Mouse (Mus musculus) v-Abl transformed pro-B cells (cell line): ENCODE results near the gene Spata45.

Source experiments
- in situ Hi-C, 2 experiments: fragments of 400-800 bp; cut with MboI; formaldehyde crosslinking; loops; one replicate each; pipeline ENCODE4 v1.15.1; 2025; ENCODE audit not compliant: unreplicated experiment in 2 of 2

The Spata45 gene

DNA sequence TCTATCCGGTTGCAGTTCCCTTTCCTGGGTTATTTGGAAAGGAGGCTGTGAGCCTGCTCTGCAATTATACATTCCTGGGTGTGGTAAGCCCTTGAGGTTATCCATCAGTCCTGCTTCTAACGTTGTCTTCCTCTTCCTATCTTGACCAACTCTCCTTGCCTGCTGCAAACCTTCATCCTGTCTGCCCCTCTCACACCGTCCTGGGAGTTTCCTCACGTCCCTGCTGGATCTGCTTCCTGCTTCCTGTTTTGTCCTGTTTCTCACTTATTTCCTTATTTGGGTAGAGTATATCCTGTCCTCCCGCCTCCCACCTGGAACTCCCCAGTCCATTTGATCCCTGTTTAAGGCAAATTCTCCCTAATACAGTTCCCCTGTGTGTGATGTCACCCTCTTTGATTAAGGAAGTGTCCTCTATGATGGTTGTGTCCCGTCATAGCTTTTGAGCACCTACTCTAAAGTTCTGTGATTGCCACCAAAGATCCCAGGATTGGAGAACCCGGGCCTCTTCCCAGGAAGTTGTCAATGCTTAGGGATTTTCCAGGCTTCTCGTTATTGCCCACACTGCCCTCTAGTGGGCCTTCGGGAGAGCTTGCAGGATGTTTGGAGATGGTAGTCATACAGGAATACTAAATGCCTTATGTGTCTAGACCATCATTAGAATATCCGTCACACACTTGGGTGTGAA is 38.9 kb downstream of the Spata45 start:
- in situ Hi-C loops: loop anchor here in 1 of 2 experiments (5.0 kb wide), 1 partner anchor 133 kb away; no protein-coding TSS in a partner anchor

DNA sequence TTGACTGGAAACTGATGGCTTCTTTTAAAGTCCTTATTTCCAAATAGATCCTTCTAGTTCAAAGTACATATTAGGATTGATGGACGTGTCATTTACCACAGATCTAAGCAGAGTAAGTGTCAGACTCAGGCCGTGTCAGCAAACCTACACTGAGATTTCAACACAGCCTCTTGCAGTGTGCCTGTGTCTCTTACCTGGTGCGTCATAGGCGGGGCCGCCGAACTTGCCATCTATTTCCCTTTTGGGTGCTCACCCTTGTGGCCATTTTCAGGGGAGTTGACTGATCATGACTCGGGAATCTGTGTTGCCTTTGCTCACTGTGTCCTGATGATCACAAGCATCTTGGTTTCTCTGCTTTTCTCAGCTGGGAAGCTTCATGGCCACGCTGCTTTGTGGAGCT is 46.8 kb downstream of the Spata45 start:
- in situ Hi-C loops: no loop called here

- in situ Hi-C loops: loop anchor here (5.0 kb wide), 3 partner anchors 87 to 197 kb away; no protein-coding TSS in a partner anchor
Observed at GRCm38 (mm10) chr1:191084951-191085559, 48.6 kb downstream of the Spata45 start.

DNA sequence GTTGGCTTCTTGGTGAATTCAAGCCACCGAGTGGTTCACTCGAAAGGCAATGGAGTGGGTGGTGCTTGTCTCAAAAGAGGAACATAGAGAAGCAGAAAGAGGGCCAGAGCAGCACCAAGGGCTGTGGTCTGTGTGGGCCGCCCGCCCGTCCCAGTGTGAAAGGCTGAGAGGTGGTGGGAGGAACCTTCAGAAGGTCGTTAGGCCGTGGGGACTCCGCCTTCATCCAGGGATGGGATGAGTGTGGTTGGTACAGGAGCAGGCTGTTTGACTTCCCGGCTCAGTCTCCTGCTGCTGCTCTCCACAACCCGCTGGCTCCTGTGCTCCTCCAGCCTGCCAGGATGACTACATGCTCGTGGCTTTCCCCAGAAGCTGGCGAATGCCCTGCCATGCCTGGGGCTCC is 49.2 kb downstream of the Spata45 start:
- in situ Hi-C loops: loop anchor here (5.0 kb wide), 3 partner anchors 87 to 197 kb away; no protein-coding TSS in a partner anchor

DNA sequence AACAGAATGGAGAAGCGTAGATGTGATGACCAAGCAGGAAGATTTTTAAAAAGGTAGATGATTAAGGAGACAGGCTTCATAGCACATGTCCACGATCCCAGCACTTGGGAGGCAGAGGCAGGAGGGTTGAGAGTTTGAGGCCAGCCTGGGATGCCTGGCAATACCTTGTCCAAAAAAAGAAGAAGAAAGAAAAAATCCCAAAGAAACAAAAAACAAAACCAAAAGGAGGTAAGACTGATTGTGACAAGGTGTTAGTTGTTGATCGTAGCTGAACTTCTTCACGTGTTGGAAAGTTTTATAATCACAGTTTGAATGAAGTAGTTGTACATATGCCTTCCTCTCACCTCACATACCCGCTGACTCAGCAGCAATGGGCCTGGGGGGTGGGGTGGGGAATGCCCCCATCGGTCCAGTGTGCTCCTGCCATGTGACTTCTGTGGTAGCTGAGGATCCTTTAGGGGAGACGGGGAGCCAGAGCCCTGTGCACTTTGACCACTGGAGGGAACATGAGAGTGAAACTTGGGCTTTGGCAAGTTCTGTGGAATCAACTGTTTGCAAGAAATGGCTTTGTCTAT is 50.0 kb downstream of the Spata45 start:
- in situ Hi-C loops: loop anchor here (5.0 kb wide), 3 partner anchors 86 to 196 kb away; no protein-coding TSS in a partner anchor

- in situ Hi-C loops: loop anchor here (5.0 kb wide), 3 partner anchors 85 to 195 kb away; no protein-coding TSS in a partner anchor
Observed at GRCm38 (mm10) chr1:191086960-191087359, 50.5 kb downstream of the Spata45 start.

DNA sequence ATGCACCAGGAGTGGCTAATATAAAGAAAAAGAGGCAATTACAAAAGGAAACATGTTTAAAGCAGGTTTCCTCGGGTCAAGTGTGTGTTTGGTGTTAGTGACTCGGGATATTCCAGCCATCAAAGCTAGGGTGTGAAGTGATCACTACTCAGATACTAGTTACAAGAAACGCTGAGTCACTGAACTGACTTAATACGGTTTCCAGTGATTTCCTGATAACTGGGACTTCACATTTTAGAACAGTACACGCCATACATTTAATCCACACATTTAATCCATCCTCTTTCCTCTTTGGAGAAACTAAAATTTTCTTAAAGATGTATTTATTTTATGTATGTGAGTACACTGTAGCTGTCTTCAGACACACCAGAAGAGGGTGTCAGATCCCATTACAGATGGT is 51.5 kb downstream of the Spata45 start:
- in situ Hi-C loops: loop anchor here (5.0 kb wide), 3 partner anchors 84 to 194 kb away; no protein-coding TSS in a partner anchor

DNA sequence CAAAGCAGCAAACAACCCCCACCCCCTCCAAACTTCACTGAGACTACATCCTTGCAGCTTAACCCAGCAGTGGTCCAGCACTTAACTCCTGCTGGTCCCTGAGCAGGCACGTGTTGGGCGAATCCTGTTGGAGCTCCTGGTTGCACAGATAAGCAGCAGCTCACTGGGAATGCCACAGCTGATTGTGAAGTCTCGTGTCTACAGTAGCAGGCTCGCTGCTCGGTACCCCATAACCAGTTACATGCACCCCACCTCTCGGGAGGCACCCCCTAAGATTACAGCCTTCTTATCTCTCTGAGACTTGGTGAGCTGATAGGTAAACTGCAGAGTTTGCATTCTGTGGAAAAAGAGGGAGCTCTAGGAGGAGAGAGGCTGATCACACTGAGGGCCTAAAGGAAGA is 52.9 kb downstream of the Spata45 start:
- in situ Hi-C loops: loop anchor here (5.0 kb wide), 3 partner anchors 83 to 193 kb away; no protein-coding TSS in a partner anchor

DNA sequence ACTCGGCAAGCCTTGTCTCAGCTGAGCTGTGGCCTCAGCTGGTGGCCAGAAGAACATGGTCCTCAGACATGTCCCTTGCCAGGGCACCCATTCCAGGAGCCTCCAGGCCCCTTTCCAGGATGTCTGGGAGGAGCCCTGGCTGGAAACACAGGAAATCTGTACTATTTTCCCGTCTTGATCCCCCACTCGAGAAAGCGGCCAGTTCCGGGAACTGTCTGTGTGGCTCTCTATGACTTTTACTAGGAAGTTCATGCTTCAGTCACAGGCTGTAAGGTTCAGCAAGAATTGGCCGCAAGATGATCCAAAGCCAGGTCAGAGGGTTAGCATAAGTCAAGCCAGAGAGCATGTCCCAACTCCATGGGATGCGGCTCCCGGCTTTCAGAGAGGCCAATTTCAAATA is 55.6 kb downstream of the Spata45 start:
- in situ Hi-C loops: no loop called here
